Mouse (Mus musculus): ENCODE measurements around the gene Picalm. TPM values are rescaled to one million over a fixed set of nuclear protein-coding genes. Genes with fewer than 3 reads are reported as not detected.
A peak's percentile ranks its signal among the peaks of the same experiment; 100 is the strongest.

Gene Picalm
- polyA plus RNA-seq, 1 experiment from 2014 or later: 65.9 TPM

DNA sequence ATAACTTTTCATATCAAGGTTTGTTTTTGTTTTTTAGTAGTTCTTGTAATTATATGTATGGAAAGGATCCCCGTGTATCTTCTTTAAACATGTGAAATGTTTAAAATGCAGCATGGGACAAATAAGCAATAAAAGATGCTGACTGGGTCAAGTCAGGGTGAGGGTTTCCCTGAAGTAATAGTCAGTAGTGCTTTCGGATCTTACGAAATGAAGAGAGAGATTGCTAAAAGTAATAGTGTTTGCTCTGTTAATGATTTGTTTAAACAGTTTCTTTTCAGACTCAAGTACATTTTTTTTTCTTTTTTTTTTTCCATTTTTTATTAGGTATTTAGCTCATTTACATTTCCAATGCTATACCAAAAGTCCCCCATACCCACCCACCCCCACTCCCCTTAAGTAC, 10.3 kb downstream of the Picalm start:
- ATAC-seq (replicated peaks; ENCODE audit: low FRiP score) (no peak), DNase-seq (ENCODE audit: low spot score) (no peak)
- Histone ChIP-seq H3K4me2 (no peak overlapping the region), H3K27me3 (replicated peaks; ENCODE audit: control insufficient read depth, insufficient read depth, low read length) (no peaks in the 10 kb centered on the region), H3K27ac (ENCODE audit: low read depth, low read length) (no peak overlapping the region), H3K4me1 (replicated peaks; ENCODE audit: control insufficient read depth, insufficient read depth, low read length) (peaks cover 56% of the 10 kb centered on the region), H3K36me3 (ENCODE audit: control insufficient read depth, insufficient read depth, low read length) (no peaks in the 10 kb centered on the region), H3K9me3 (ENCODE audit: control insufficient read depth, low read length) (no peaks in the 10 kb centered on the region), H3K4me3 (ENCODE audit: low read depth, low read length) (no peak overlapping the region), H3K9ac (ENCODE audit: low read depth, low read length) (no peak overlapping the region)
- 69% methylated on average over 3 of the region's 3 CpGs for WGBS

DNA sequence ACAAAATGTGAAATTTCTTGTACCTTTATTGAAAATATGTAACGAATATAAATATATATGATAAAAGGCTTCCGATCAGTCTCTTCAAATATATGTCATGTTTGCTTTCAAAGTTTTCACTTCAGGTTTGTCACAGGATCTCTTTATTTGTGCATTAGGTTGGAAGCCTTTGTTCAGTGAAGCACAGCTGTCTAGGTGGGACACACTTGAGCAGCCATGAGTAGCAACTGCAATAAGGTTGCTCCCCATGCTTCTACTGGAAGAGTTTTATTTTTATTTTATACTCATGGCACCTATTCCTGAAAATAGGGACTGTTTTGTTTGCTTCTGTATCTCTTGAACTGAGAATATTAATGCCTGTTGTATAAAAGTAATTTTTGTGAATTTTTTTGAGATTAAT, 14.3 kb downstream of the Picalm start:
- DNase-seq (ENCODE audit: low spot score) (no peak), ATAC-seq (replicated peaks; ENCODE audit: low FRiP score) (no peak)
- H3K27me3 ChIP-seq (replicated peaks; ENCODE audit: control insufficient read depth, insufficient read depth, low read length): no peaks in the 10 kb centered on the region
- H3K4me3 ChIP-seq (ENCODE audit: low read depth, low read length): no peak overlapping the region
- peak overlapping the region; percentile 61 for H3K4me2 ChIP-seq
- H3K4me1 ChIP-seq (replicated peaks; ENCODE audit: control insufficient read depth, insufficient read depth, low read length): peaks cover 73% of the 10 kb centered on the region
- H3K27ac ChIP-seq (ENCODE audit: low read depth, low read length): peak overlapping the region; percentile 70; the same call in 1 of the 2 replicates
- 76% methylated on average over 2 of the region's 2 CpGs for WGBS
- H3K9me3 ChIP-seq (ENCODE audit: control insufficient read depth, low read length): no peaks in the 10 kb centered on the region
- no peak overlapping the region for H3K9ac ChIP-seq (ENCODE audit: low read depth, low read length)
- H3K36me3 ChIP-seq (ENCODE audit: control insufficient read depth, insufficient read depth, low read length): no peaks in the 10 kb centered on the region

DNA sequence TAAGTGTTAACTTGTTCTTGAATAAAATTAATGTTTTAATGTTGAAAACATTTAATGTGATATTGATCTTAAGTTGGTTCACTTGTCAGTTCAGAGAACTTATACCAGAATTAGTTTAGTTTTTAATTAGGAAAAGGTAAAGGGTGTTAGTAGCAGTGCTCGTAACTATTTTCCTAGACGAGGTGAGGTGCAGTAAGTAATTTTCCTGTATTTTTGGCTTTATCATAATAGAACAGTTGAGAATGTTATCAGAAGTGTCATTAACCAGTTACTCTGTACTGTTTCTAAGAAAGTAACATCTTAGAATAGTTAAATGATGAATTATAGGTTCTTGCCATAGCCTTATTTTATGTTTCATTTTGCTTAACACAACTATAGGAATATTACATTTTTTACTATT, 15.0 kb downstream of the Picalm start:
- Histone ChIP-seq H3K9me3 (ENCODE audit: control insufficient read depth, low read length) (no peaks in the 10 kb centered on the region), H3K27ac (ENCODE audit: low read depth, low read length) (0 out of 2 replicates have a peak overlapping the region, but pooled peaks have one; percentile 70), H3K9ac (ENCODE audit: low read depth, low read length) (no peak overlapping the region), H3K4me3 (ENCODE audit: low read depth, low read length) (peak overlapping the region; percentile 27; the same call in 1 of the 2 replicates), H3K27me3 (replicated peaks; ENCODE audit: control insufficient read depth, insufficient read depth, low read length) (no peaks in the 10 kb centered on the region), H3K4me1 (replicated peaks; ENCODE audit: control insufficient read depth, insufficient read depth, low read length) (peaks cover 71% of the 10 kb centered on the region), H3K36me3 (ENCODE audit: control insufficient read depth, insufficient read depth, low read length) (no peaks in the 10 kb centered on the region), H3K4me2 (peak overlapping the region; percentile 76)
- no peak for DNase-seq (ENCODE audit: low spot score)
- ATAC-seq (replicated peaks; ENCODE audit: low FRiP score): peak; percentile 45; the same call in 1 of the 2 replicates
- 29% methylated on average over 2 of the region's 2 CpGs for WGBS

DNA sequence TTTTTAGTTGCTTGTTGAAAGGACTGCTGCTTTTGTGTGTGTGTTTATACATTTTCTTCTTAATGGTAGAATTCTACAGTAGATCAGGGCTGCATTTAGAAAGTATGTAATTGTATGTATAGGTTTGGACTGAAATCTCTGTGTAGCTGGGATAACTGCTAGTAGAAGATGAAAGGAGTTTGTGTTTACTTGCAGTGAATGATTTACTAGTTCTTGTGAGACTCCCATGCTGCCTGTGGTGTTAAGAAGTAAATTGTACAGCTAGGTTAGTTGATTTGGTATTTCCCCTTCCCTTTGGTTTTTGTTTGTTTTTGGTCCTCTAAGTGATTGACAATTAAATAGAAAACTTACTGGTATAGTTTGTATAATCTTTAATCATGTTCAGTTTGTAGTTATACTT, 15.4 kb downstream of the Picalm start:
- H3K4me2 ChIP-seq: peak overlapping the region; percentile 76
- H3K9me3 ChIP-seq (ENCODE audit: control insufficient read depth, low read length): no peaks in the 10 kb centered on the region
- no peaks in the 10 kb centered on the region for H3K27me3 ChIP-seq (replicated peaks; ENCODE audit: control insufficient read depth, insufficient read depth, low read length)
- no peak overlapping the region for H3K9ac ChIP-seq (ENCODE audit: low read depth, low read length)
- DNase-seq (ENCODE audit: low spot score) (no peak), ATAC-seq (replicated peaks; ENCODE audit: low FRiP score) (no peak)
- H3K4me1 ChIP-seq (replicated peaks; ENCODE audit: control insufficient read depth, insufficient read depth, low read length): peaks cover 69% of the 10 kb centered on the region
- H3K27ac ChIP-seq (ENCODE audit: low read depth, low read length): peak overlapping the region; percentile 87
- H3K4me3 ChIP-seq (ENCODE audit: low read depth, low read length): no peak overlapping the region
- H3K36me3 ChIP-seq (ENCODE audit: control insufficient read depth, insufficient read depth, low read length): no peaks in the 10 kb centered on the region

DNA sequence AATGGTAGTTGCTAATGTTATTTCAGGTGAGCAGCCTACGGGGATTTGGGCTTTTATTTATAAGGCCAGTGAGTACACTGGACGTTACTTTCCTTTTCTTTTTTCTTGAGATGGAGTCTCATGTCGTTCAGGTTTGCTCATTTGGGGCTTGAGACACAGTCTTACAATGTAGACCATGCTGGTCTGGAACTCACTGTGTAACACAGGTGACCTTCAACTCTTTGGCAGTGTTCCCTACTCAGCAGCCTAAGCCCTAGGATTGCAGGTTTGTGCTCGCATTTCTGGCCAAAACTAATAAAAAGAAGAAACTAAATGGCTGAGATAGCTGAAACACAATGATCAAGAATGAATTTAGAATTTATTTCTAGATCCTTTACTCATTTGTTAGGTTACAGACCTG, 15.9 kb downstream of the Picalm start:
- Histone ChIP-seq H3K27ac (ENCODE audit: low read depth, low read length) (peak overlapping the region; percentile 87), H3K9me3 (ENCODE audit: control insufficient read depth, low read length) (no peaks in the 10 kb centered on the region), H3K27me3 (replicated peaks; ENCODE audit: control insufficient read depth, insufficient read depth, low read length) (no peaks in the 10 kb centered on the region), H3K4me3 (ENCODE audit: low read depth, low read length) (peak overlapping the region; percentile 33), H3K9ac (ENCODE audit: low read depth, low read length) (peak overlapping the region; percentile 52), H3K4me2 (peak overlapping the region; percentile 76), H3K4me1 (replicated peaks; ENCODE audit: control insufficient read depth, insufficient read depth, low read length) (peaks cover 65% of the 10 kb centered on the region), H3K36me3 (ENCODE audit: control insufficient read depth, insufficient read depth, low read length) (no peaks in the 10 kb centered on the region)
- 44% methylated on average over 4 of the region's 4 CpGs for WGBS
- DNase-seq (ENCODE audit: low spot score): no peak
- ATAC-seq (replicated peaks; ENCODE audit: low FRiP score): 0 out of 2 replicates have a peak, but pooled peaks have one; percentile 27

DNA sequence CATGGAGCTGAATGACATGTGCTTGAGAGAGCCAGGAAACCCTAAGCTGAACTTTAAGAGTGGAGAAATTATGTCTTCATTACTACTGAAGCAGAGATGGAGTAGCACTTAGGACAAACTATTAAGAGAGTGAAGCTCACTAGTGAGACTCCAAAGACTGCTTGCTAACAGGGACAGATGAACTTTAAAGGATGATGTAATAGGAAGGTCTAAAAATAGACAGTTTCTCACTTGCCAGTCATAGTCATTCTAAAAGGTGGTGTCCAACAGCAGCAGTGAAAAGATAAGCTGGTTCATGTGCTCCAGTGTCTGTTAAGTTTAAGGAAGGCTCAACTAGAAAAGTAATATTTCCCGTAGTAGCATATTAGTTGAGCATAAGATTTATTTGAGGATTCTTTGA, 16.3 kb downstream of the Picalm start:
- H3K4me1 ChIP-seq (replicated peaks; ENCODE audit: control insufficient read depth, insufficient read depth, low read length): peaks cover 61% of the 10 kb centered on the region
- H3K9ac ChIP-seq (ENCODE audit: low read depth, low read length): peak overlapping the region; percentile 52
- peak; percentile 87 for ATAC-seq (replicated peaks; ENCODE audit: low FRiP score)

DNA sequence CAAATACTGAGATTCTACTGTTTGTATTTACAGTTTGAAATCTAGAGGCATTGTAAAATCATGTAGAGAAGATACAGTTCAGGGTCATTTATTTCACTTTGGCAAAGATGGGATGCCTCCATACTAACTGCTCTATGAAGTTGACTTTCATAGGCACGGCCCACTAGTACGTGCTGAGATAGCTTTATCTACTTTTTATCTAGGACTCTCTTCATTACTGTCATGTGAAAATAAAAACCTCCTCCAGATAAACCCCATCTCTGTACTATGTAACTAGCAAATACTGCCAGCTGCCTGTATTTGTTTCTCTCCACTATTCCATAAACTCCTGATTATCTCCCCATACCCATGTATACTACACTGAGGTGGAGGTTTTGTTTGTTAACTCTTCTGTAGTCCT, 18.0 kb downstream of the Picalm start:
- Histone ChIP-seq H3K4me1 (replicated peaks; ENCODE audit: control insufficient read depth, insufficient read depth, low read length) (peaks cover 50% of the 10 kb centered on the region), H3K4me2 (peak overlapping the region; percentile 37), H3K27ac (ENCODE audit: low read depth, low read length) (0 out of 2 replicates have a peak overlapping the region, but pooled peaks have one; percentile 35), H3K4me3 (ENCODE audit: low read depth, low read length) (no peak overlapping the region), H3K9me3 (ENCODE audit: control insufficient read depth, low read length) (no peaks in the 10 kb centered on the region), H3K36me3 (ENCODE audit: control insufficient read depth, insufficient read depth, low read length) (no peaks in the 10 kb centered on the region), H3K27me3 (replicated peaks; ENCODE audit: control insufficient read depth, insufficient read depth, low read length) (no peaks in the 10 kb centered on the region), H3K9ac (ENCODE audit: low read depth, low read length) (no peak overlapping the region)
- WGBS: 26% methylated on average over 2 of the region's 2 CpGs
- no peak for DNase-seq (ENCODE audit: low spot score)
- peak; percentile 15; the same call in 1 of the 2 replicates for ATAC-seq (replicated peaks; ENCODE audit: low FRiP score)

More for the DNA sequence above, 16.3 kb downstream of the Picalm start:
- Histone ChIP-seq H3K27me3 (replicated peaks; ENCODE audit: control insufficient read depth, insufficient read depth, low read length) (no peaks in the 10 kb centered on the region), H3K27ac (ENCODE audit: low read depth, low read length) (peak overlapping the region; percentile 87), H3K4me3 (ENCODE audit: low read depth, low read length) (peak overlapping the region; percentile 33), H3K9me3 (ENCODE audit: control insufficient read depth, low read length) (no peaks in the 10 kb centered on the region), H3K36me3 (ENCODE audit: control insufficient read depth, insufficient read depth, low read length) (no peaks in the 10 kb centered on the region), H3K4me2 (peak overlapping the region; percentile 76)
- 30% methylated on average over 1 of the region's 1 CpGs for whole genome bisulfite sequencing
- DNase-seq (ENCODE audit: low spot score): no peak

DNA sequence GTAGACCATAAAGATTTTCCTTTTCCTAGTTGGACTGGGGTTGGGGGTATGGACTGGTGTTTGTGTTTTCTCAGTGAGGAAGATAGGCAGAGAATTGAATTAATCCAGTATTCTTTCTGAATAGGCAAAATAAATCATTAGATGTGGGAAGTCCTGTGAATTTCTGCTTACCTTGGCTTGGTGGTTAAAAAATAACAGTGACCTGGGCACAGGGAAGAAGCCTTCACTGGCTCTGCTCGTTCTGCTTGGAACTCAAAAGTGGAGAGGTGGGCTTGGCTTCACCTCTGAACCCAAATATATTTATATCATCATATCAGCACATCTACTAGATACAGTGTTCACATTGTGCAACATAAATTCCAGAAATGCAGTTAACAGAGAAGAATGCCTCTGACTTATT, 18.5 kb downstream of the Picalm start:
- H3K4me3 ChIP-seq (ENCODE audit: low read depth, low read length): no peak overlapping the region
- H3K4me1 ChIP-seq (replicated peaks; ENCODE audit: control insufficient read depth, insufficient read depth, low read length): peaks cover 45% of the 10 kb centered on the region
- DNase-seq (ENCODE audit: low spot score): no peak
- H3K27me3 ChIP-seq (replicated peaks; ENCODE audit: control insufficient read depth, insufficient read depth, low read length): no peaks in the 10 kb centered on the region
- 61% methylated on average over 1 of the region's 1 CpGs for WGBS
- H3K9ac ChIP-seq (ENCODE audit: low read depth, low read length): no peak overlapping the region
- peak overlapping the region; percentile 35; the same call in 1 of the 2 replicates for H3K27ac ChIP-seq (ENCODE audit: low read depth, low read length)
- ATAC-seq (replicated peaks; ENCODE audit: low FRiP score): no peak
- no peaks in the 10 kb centered on the region for H3K36me3 ChIP-seq (ENCODE audit: control insufficient read depth, insufficient read depth, low read length)
- peak overlapping the region; percentile 37; the same call in 1 of the 2 replicates for H3K4me2 ChIP-seq
- no peaks in the 10 kb centered on the region for H3K9me3 ChIP-seq (ENCODE audit: control insufficient read depth, low read length)

DNA sequence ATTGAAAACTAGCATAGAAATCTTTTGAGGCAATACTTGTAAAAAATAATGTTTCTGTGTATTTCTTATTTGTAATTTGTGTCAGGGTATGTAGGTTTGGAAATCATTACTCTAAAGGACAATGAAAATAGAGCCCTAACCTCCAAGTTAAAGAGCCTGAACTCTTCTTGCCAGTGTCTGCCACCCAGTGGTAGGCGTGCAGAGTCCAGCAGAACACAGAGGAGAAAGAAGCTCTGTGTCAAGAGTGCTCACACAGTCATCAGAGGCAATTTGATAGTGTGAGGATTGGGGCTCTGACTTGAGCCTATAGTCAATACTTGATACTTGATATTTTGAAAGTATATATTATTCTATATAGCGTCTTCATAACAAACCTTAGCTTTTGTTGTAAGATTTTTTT, 20.3 kb downstream of the Picalm start:
- ATAC-seq (replicated peaks; ENCODE audit: low FRiP score) (peak; percentile 48; the same call in 1 of the 2 replicates), DNase-seq (ENCODE audit: low spot score) (no peak)
- H3K4me1 ChIP-seq (replicated peaks; ENCODE audit: control insufficient read depth, insufficient read depth, low read length): peaks cover 34% of the 10 kb centered on the region
- no peak overlapping the region for H3K27ac ChIP-seq (ENCODE audit: low read depth, low read length)
- H3K27me3 ChIP-seq (replicated peaks; ENCODE audit: control insufficient read depth, insufficient read depth, low read length): no peaks in the 10 kb centered on the region
- no peak overlapping the region for H3K9ac ChIP-seq (ENCODE audit: low read depth, low read length)
- H3K4me2 ChIP-seq: no peak overlapping the region
- no peaks in the 10 kb centered on the region for H3K36me3 ChIP-seq (ENCODE audit: control insufficient read depth, insufficient read depth, low read length)
- WGBS: 45% methylated on average over 2 of the region's 2 CpGs
- no peaks in the 10 kb centered on the region for H3K9me3 ChIP-seq (ENCODE audit: control insufficient read depth, low read length)
- no peak overlapping the region for H3K4me3 ChIP-seq (ENCODE audit: low read depth, low read length)

All from liver, embryonic 11.5 days (tissue).